Mouse (Mus musculus) cerebellum, postnatal 25 days (tissue): ENCODE data around the gene Osbpl5.
A peak's percentile ranks its signal among the peaks of the same experiment; 100 is the strongest.

Experiments used
- DNase-seq, 2 experiments: peaks; one replicate each; pipeline ENCODE4 v3.0.0; 2021; ENCODE audit warnings: mixed read lengths in 2 of 2

Gene Osbpl5

GRCm38 (mm10) chr7:143753990-143754715 is 2.6 kb downstream of the Osbpl5 start:
- DNase-seq: peak; percentile 50 to 75

GRCm38 (mm10) chr7:143752606-143753005 is 4.2 kb downstream of the Osbpl5 start:
- peak in 1 of 2 experiments; percentile 47 for DNase-seq

- DNase-seq: no peak
Measured at GRCm38 (mm10) chr7:143752056-143752455, 4.7 kb downstream of the Osbpl5 start.

GRCm38 (mm10) chr7:143751380-143751779 is 5.4 kb downstream of the Osbpl5 start:
- no peak for DNase-seq

- no peak for DNase-seq
Measured at GRCm38 (mm10) chr7:143749045-143749444, 7.7 kb downstream of the Osbpl5 start.

GRCm38 (mm10) chr7:143748041-143748868 is 8.5 kb downstream of the Osbpl5 start:
- peak; percentile 86 to 90 for DNase-seq

GRCm38 (mm10) chr7:143740653-143741052 is 16.1 kb downstream of the Osbpl5 start:
- no peak for DNase-seq

GRCm38 (mm10) chr7:143739511-143740461 is 17.0 kb downstream of the Osbpl5 start:
- DNase-seq: peak; percentile 66 to 76

GRCm38 (mm10) chr7:143738601-143739006 is 18.2 kb downstream of the Osbpl5 start:
- no peak for DNase-seq

GRCm38 (mm10) chr7:143738194-143738593 is 18.6 kb downstream of the Osbpl5 start:
- DNase-seq: no peak

GRCm38 (mm10) chr7:143733746-143734145 is 23.0 kb downstream of the Osbpl5 start:
- DNase-seq: no peak

GRCm38 (mm10) chr7:143729886-143730285 is 26.9 kb downstream of the Osbpl5 start:
- DNase-seq: no peak

GRCm38 (mm10) chr7:143726396-143726795 is 30.4 kb downstream of the Osbpl5 start:
- DNase-seq: no peak

GRCm38 (mm10) chr7:143723841-143724240 is 32.9 kb downstream of the Osbpl5 start:
- DNase-seq: no peak

- DNase-seq: no peak
Measured at GRCm38 (mm10) chr7:143722646-143723045, 34.1 kb downstream of the Osbpl5 start.

GRCm38 (mm10) chr7:143717811-143718210 is 39.0 kb downstream of the Osbpl5 start:
- DNase-seq: no peak

- no peak for DNase-seq
Measured at GRCm38 (mm10) chr7:143713421-143713820, 43.4 kb downstream of the Osbpl5 start.

GRCm38 (mm10) chr7:143712771-143713348 is 43.9 kb downstream of the Osbpl5 start:
- DNase-seq: no peak

- no peak for DNase-seq
Measured at GRCm38 (mm10) chr7:143712023-143712422, 44.8 kb downstream of the Osbpl5 start.

- no peak for DNase-seq
Measured at GRCm38 (mm10) chr7:143711381-143711780, 45.4 kb downstream of the Osbpl5 start.

GRCm38 (mm10) chr7:143709395-143709794 is 47.4 kb downstream of the Osbpl5 start:
- DNase-seq: no peak

GRCm38 (mm10) chr7:143706697-143707438 is 49.9 kb downstream of the Osbpl5 start:
- DNase-seq: peak; percentile 89 to 94
